Mouse (Mus musculus): ENCODE measurements around the gene B3gat2.

Gene B3gat2

GRCm38 (mm10) chr1:23834246-23834645 lies 72.7 kb downstream of the B3gat2 start:
- DNase-seq (ENCODE audit: low read depth, low spot score), result no peak

- no peak for DNase-seq (ENCODE audit: low read depth, low spot score)
Observed at GRCm38 (mm10) chr1:23834819-23835218, 73.3 kb downstream of the B3gat2 start.

- no peak for DNase-seq (ENCODE audit: low read depth, low spot score)
Observed at GRCm38 (mm10) chr1:23836630-23837029, 75.1 kb downstream of the B3gat2 start.

- no peak for DNase-seq (ENCODE audit: low read depth, low spot score)
Observed at GRCm38 (mm10) chr1:23840924-23841323, 79.4 kb downstream of the B3gat2 start.

GRCm38 (mm10) chr1:23842629-23843028 lies 81.1 kb downstream of the B3gat2 start:
- DNase-seq (ENCODE audit: low read depth, low spot score), result no peak

- no peak for DNase-seq (ENCODE audit: low read depth, low spot score)
Observed at GRCm38 (mm10) chr1:23843790-23844189, 82.2 kb downstream of the B3gat2 start.

GRCm38 (mm10) chr1:23845007-23845406 lies 83.5 kb downstream of the B3gat2 start:
- DNase-seq (ENCODE audit: low read depth, low spot score), result no peak

- no peak for DNase-seq (ENCODE audit: low read depth, low spot score)
Observed at GRCm38 (mm10) chr1:23846044-23846680, 84.6 kb downstream of the B3gat2 start.

GRCm38 (mm10) chr1:23855623-23856022 lies 94.1 kb downstream of the B3gat2 start:
- no peak for DNase-seq (ENCODE audit: low read depth, low spot score)

- no peak for DNase-seq (ENCODE audit: low read depth, low spot score)
Observed at GRCm38 (mm10) chr1:23860944-23861343, 99.4 kb downstream of the B3gat2 start.

GRCm38 (mm10) chr1:23865566-23865965 lies 104.0 kb downstream of the B3gat2 start:
- DNase-seq (ENCODE audit: low read depth, low spot score), result no peak

GRCm38 (mm10) chr1:23867350-23867862 lies 105.9 kb downstream of the B3gat2 start:
- DNase-seq (ENCODE audit: low read depth, low spot score), result no peak

GRCm38 (mm10) chr1:23872194-23872593 lies 110.6 kb downstream of the B3gat2 start:
- DNase-seq (ENCODE audit: low read depth, low spot score), result no peak

- no peak for DNase-seq (ENCODE audit: low read depth, low spot score)
Observed at GRCm38 (mm10) chr1:23882681-23883080, 121.1 kb downstream of the B3gat2 start.

- no peak for DNase-seq (ENCODE audit: low read depth, low spot score)
Observed at GRCm38 (mm10) chr1:23884087-23884668, 122.6 kb downstream of the B3gat2 start.

GRCm38 (mm10) chr1:23884914-23885313 lies 123.4 kb downstream of the B3gat2 start:
- DNase-seq (ENCODE audit: low read depth, low spot score), result no peak

GRCm38 (mm10) chr1:23892072-23892471 lies 130.5 kb downstream of the B3gat2 start:
- DNase-seq (ENCODE audit: low read depth, low spot score), result no peak

Measured in WW6 (cell line).